Mouse (Mus musculus): ENCODE measurements at regions not wholly inside any gene's neighbourhood (a gene's known extent, or its start where the extent isn't known, plus 50 kb on each side); places are given as distances from the start of the nearest gene placed in this dataset.

GRCm38 (mm10) chr14:100509396-100509795 is 224.9 kb upstream of the Klf12 start:
- H3K9me3 ChIP-seq (replicated peaks; ENCODE audit: control insufficient read depth, low read length) = no peaks in the 10 kb centered on the region
- peak; percentile 52 for DNase-seq (ENCODE audit: low spot score)
- no peaks in the 10 kb centered on the region for H3K27me3 ChIP-seq (ENCODE audit: control insufficient read depth, insufficient read depth, low read length)
- H3K27ac ChIP-seq (replicated peaks; ENCODE audit: low read depth, low read length) = no peak overlapping the region
- ATAC-seq (replicated peaks; ENCODE audit: insufficient number of reproducible peaks, low FRiP score, low TSS enrichment, low read depth) = peak; percentile 65; the same call in 1 of the 2 replicates
- H3K4me1 ChIP-seq (ENCODE audit: control insufficient read depth, insufficient read depth, low read length) = no peaks in the 10 kb centered on the region
- WGBS = 21% methylated on average over 2 of the region's 2 CpGs
- H3K4me3 ChIP-seq (ENCODE audit: low read depth, low read length) = no peak overlapping the region
- H3K4me2 ChIP-seq (ENCODE audit: low read depth, low read length) = no peak overlapping the region
- H3K36me3 ChIP-seq (replicated peaks; ENCODE audit: control insufficient read depth, insufficient read depth, low read depth, low read length) = no peaks in the 10 kb centered on the region
- no peak overlapping the region for H3K9ac ChIP-seq (replicated peaks; ENCODE audit: low read length)

GRCm38 (mm10) chr14:100508087-100508486 is 223.6 kb upstream of the Klf12 start:
- no peaks in the 10 kb centered on the region for H3K27me3 ChIP-seq (ENCODE audit: control insufficient read depth, insufficient read depth, low read length)
- ATAC-seq (replicated peaks; ENCODE audit: insufficient number of reproducible peaks, low FRiP score, low TSS enrichment, low read depth) (no peak), DNase-seq (ENCODE audit: low spot score) (no peak)
- no peaks in the 10 kb centered on the region for H3K4me1 ChIP-seq (ENCODE audit: control insufficient read depth, insufficient read depth, low read length)
- H3K9me3 ChIP-seq (replicated peaks; ENCODE audit: control insufficient read depth, low read length) = no peaks in the 10 kb centered on the region
- no peaks in the 10 kb centered on the region for H3K36me3 ChIP-seq (replicated peaks; ENCODE audit: control insufficient read depth, insufficient read depth, low read depth, low read length)
- no peak overlapping the region for H3K4me3 ChIP-seq (ENCODE audit: low read depth, low read length)
- H3K27ac ChIP-seq (replicated peaks; ENCODE audit: low read depth, low read length) = no peak overlapping the region
- H3K9ac ChIP-seq (replicated peaks; ENCODE audit: low read length) = no peak overlapping the region
- H3K4me2 ChIP-seq (ENCODE audit: low read depth, low read length) = no peak overlapping the region
- WGBS = 78% methylated on average over 3 of the region's 3 CpGs

GRCm38 (mm10) chr14:100507616-100508015 is 223.1 kb upstream of the Klf12 start:
- Histone ChIP-seq H3K4me2 (ENCODE audit: low read depth, low read length) (no peak overlapping the region), H3K9ac (replicated peaks; ENCODE audit: low read length) (no peak overlapping the region), H3K27ac (replicated peaks; ENCODE audit: low read depth, low read length) (no peak overlapping the region), H3K27me3 (ENCODE audit: control insufficient read depth, insufficient read depth, low read length) (no peaks in the 10 kb centered on the region), H3K4me1 (ENCODE audit: control insufficient read depth, insufficient read depth, low read length) (no peaks in the 10 kb centered on the region), H3K36me3 (replicated peaks; ENCODE audit: control insufficient read depth, insufficient read depth, low read depth, low read length) (no peaks in the 10 kb centered on the region), H3K4me3 (ENCODE audit: low read depth, low read length) (no peak overlapping the region), H3K9me3 (replicated peaks; ENCODE audit: control insufficient read depth, low read length) (no peaks in the 10 kb centered on the region)
- no peak for DNase-seq (ENCODE audit: low spot score)
- ATAC-seq (replicated peaks; ENCODE audit: insufficient number of reproducible peaks, low FRiP score, low TSS enrichment, low read depth) = no peak

- no peak overlapping the region for H3K4me3 ChIP-seq (ENCODE audit: low read depth, low read length)
- no peaks in the 10 kb centered on the region for H3K36me3 ChIP-seq (replicated peaks; ENCODE audit: control insufficient read depth, insufficient read depth, low read depth, low read length)
- 91% methylated on average over 7 of the region's 7 CpGs for WGBS
- ATAC-seq (replicated peaks; ENCODE audit: insufficient number of reproducible peaks, low FRiP score, low TSS enrichment, low read depth) (no peak), DNase-seq (ENCODE audit: low spot score) (no peak)
- no peaks in the 10 kb centered on the region for H3K27me3 ChIP-seq (ENCODE audit: control insufficient read depth, insufficient read depth, low read length)
- no peak overlapping the region for H3K4me2 ChIP-seq (ENCODE audit: low read depth, low read length)
- no peaks in the 10 kb centered on the region for H3K4me1 ChIP-seq (ENCODE audit: control insufficient read depth, insufficient read depth, low read length)
- H3K9ac ChIP-seq (replicated peaks; ENCODE audit: low read length) = no peak overlapping the region
- H3K27ac ChIP-seq (replicated peaks; ENCODE audit: low read depth, low read length) = no peak overlapping the region
- H3K9me3 ChIP-seq (replicated peaks; ENCODE audit: control insufficient read depth, low read length) = no peaks in the 10 kb centered on the region
Observed at GRCm38 (mm10) chr14:100488837-100489236, 204.4 kb upstream of the Klf12 start.

GRCm38 (mm10) chr14:100485489-100485888 is 201.0 kb upstream of the Klf12 start:
- Histone ChIP-seq H3K4me1 (ENCODE audit: control insufficient read depth, insufficient read depth, low read length) (no peaks in the 10 kb centered on the region), H3K9ac (replicated peaks; ENCODE audit: low read length) (no peak overlapping the region), H3K27me3 (ENCODE audit: control insufficient read depth, insufficient read depth, low read length) (no peaks in the 10 kb centered on the region), H3K36me3 (replicated peaks; ENCODE audit: control insufficient read depth, insufficient read depth, low read depth, low read length) (no peaks in the 10 kb centered on the region), H3K4me2 (ENCODE audit: low read depth, low read length) (no peak overlapping the region), H3K27ac (replicated peaks; ENCODE audit: low read depth, low read length) (no peak overlapping the region), H3K9me3 (replicated peaks; ENCODE audit: control insufficient read depth, low read length) (no peaks in the 10 kb centered on the region), H3K4me3 (ENCODE audit: low read depth, low read length) (no peak overlapping the region)
- 80% methylated on average over 3 of the region's 3 CpGs for WGBS
- no peak for ATAC-seq (replicated peaks; ENCODE audit: insufficient number of reproducible peaks, low FRiP score, low TSS enrichment, low read depth)
- DNase-seq (ENCODE audit: low spot score) = no peak

GRCm38 (mm10) chr14:100484101-100484500 is 199.6 kb upstream of the Klf12 start:
- no peak overlapping the region for H3K4me3 ChIP-seq (ENCODE audit: low read depth, low read length)
- H3K36me3 ChIP-seq (replicated peaks; ENCODE audit: control insufficient read depth, insufficient read depth, low read depth, low read length) = no peaks in the 10 kb centered on the region
- H3K27ac ChIP-seq (replicated peaks; ENCODE audit: low read depth, low read length) = no peak overlapping the region
- H3K9ac ChIP-seq (replicated peaks; ENCODE audit: low read length) = no peak overlapping the region
- no peaks in the 10 kb centered on the region for H3K4me1 ChIP-seq (ENCODE audit: control insufficient read depth, insufficient read depth, low read length)
- H3K27me3 ChIP-seq (ENCODE audit: control insufficient read depth, insufficient read depth, low read length) = no peaks in the 10 kb centered on the region
- ATAC-seq (replicated peaks; ENCODE audit: insufficient number of reproducible peaks, low FRiP score, low TSS enrichment, low read depth) = no peak
- no peak for DNase-seq (ENCODE audit: low spot score)
- 81% methylated on average over 5 of the region's 5 CpGs for WGBS
- no peak overlapping the region for H3K4me2 ChIP-seq (ENCODE audit: low read depth, low read length)
- no peaks in the 10 kb centered on the region for H3K9me3 ChIP-seq (replicated peaks; ENCODE audit: control insufficient read depth, low read length)

- ATAC-seq (replicated peaks; ENCODE audit: insufficient number of reproducible peaks, low FRiP score, low TSS enrichment, low read depth) = peak; percentile 92
- no peaks in the 10 kb centered on the region for H3K9me3 ChIP-seq (replicated peaks; ENCODE audit: control insufficient read depth, low read length)
- DNase-seq (ENCODE audit: low spot score) = peak; percentile 84
- H3K4me3 ChIP-seq (ENCODE audit: low read depth, low read length) = peak overlapping the region; percentile 30
- H3K9ac ChIP-seq (replicated peaks; ENCODE audit: low read length) = peak overlapping the region; percentile 48
- 4% methylated on average over 22 of the region's 22 CpGs for WGBS
- no peaks in the 10 kb centered on the region for H3K4me1 ChIP-seq (ENCODE audit: control insufficient read depth, insufficient read depth, low read length)
- no peaks in the 10 kb centered on the region for H3K36me3 ChIP-seq (replicated peaks; ENCODE audit: control insufficient read depth, insufficient read depth, low read depth, low read length)
- H3K27ac ChIP-seq (replicated peaks; ENCODE audit: low read depth, low read length) = no peak overlapping the region; the same call in 1 of the 2 replicates
- peak overlapping the region; percentile 73 for H3K4me2 ChIP-seq (ENCODE audit: low read depth, low read length)
- H3K27me3 ChIP-seq (ENCODE audit: control insufficient read depth, insufficient read depth, low read length) = no peaks in the 10 kb centered on the region
Observed at GRCm38 (mm10) chr14:100477595-100478380, 193.3 kb upstream of the Klf12 start.

GRCm38 (mm10) chr14:100468311-100468710 is 183.8 kb upstream of the Klf12 start:
- Histone ChIP-seq H3K4me3 (ENCODE audit: low read depth, low read length) (no peak overlapping the region), H3K9ac (replicated peaks; ENCODE audit: low read length) (no peak overlapping the region), H3K4me1 (ENCODE audit: control insufficient read depth, insufficient read depth, low read length) (no peaks in the 10 kb centered on the region), H3K36me3 (replicated peaks; ENCODE audit: control insufficient read depth, insufficient read depth, low read depth, low read length) (no peaks in the 10 kb centered on the region), H3K4me2 (ENCODE audit: low read depth, low read length) (no peak overlapping the region), H3K9me3 (replicated peaks; ENCODE audit: control insufficient read depth, low read length) (no peaks in the 10 kb centered on the region), H3K27me3 (ENCODE audit: control insufficient read depth, insufficient read depth, low read length) (no peaks in the 10 kb centered on the region), H3K27ac (replicated peaks; ENCODE audit: low read depth, low read length) (no peak overlapping the region)
- ATAC-seq (replicated peaks; ENCODE audit: insufficient number of reproducible peaks, low FRiP score, low TSS enrichment, low read depth) (no peak), DNase-seq (ENCODE audit: low spot score) (no peak)
- 70% methylated on average over 3 of the region's 3 CpGs for WGBS

All from embryonic facial prominence, embryonic 11.5 days (tissue).